Mouse (Mus musculus) stomach, embryonic 14.5 days (tissue): ENCODE measurements around the gene Myo1d. TPM values are rescaled to one million over a fixed set of nuclear protein-coding genes. Genes with fewer than 3 reads are reported as not detected.

ENCODE experiments used
- ATAC-seq: fragments of 200-750 bp; cut with Nextera tagmentation; 2 replicates; pipeline ENCODE4 v1.8.0; 2017; ENCODE audit warnings: low read depth, moderate TSS enrichment; ENCODE audit not compliant: insufficient number of reproducible peaks, insufficient read depth, low FRiP score
- H3K27ac ChIP-seq: fragments of 300-500 bp; sonication (generic); 2 replicates; pipeline ENCODE4 v1.5.1; 2014; ENCODE audit warnings: mild to moderate bottlenecking, low read length, moderate library complexity, mixed read lengths
- H3K27me3 ChIP-seq: fragments of 300-500 bp; sonication (generic); 2 replicates; pipeline ENCODE4 v1.6.1; 2014; ENCODE audit warnings: low read length, control low read depth, mixed read lengths; ENCODE audit not compliant: control insufficient read depth, insufficient read depth
- H3K36me3 ChIP-seq: fragments of 300-500 bp; sonication (generic); 2 replicates; pipeline ENCODE4 v1.6.1; 2014; ENCODE audit warnings: mild to moderate bottlenecking, control low read depth, low read length, moderate library complexity, mixed read lengths; ENCODE audit not compliant: control insufficient read depth, insufficient read depth
- H3K4me1 ChIP-seq: fragments of 300-500 bp; sonication (generic); 2 replicates; pipeline ENCODE4 v1.6.1; 2014; ENCODE audit warnings: low read length, control low read depth, mixed read lengths; ENCODE audit not compliant: control insufficient read depth, insufficient read depth
- H3K4me2 ChIP-seq: fragments of 300-500 bp; sonication (generic); replicated peaks from 2 replicates; pipeline ENCODE4 v1.6.1; 2014; ENCODE audit warnings: low read depth, low read length, control low read depth
- H3K4me3 ChIP-seq: fragments of 300-500 bp; sonication (generic); 2 replicates; pipeline ENCODE4 v1.5.1; 2014; ENCODE audit warnings: low read depth, low read length, control low read depth
- H3K9ac ChIP-seq: fragments of 300-500 bp; sonication (generic); replicated peaks from 2 replicates; pipeline ENCODE4 v1.6.1; 2014; ENCODE audit warnings: low read depth, mild to moderate bottlenecking, control low read depth, low read length, moderate library complexity, mixed read lengths
- H3K9me3 ChIP-seq: fragments of 300-500 bp; sonication (generic); 2 replicates; pipeline ENCODE4 v1.6.1; 2016; ENCODE audit warnings: low read depth, low read length, control low read depth; ENCODE audit not compliant: control insufficient read depth
- whole genome bisulfite sequencing: fragments of 180-500 bp; shearing (Covaris S2); extraction: QIAGEN DNeasy Blood & Tissue Kit; methylation state at CpG from one replicate; pipeline ENCODE4 v1.1.7; 2014; 5-methylcytosine and 5-hydroxymethylcytosine counted together
- polyA plus RNA-seq: library from polyadenylated mRNA; unstranded; fragments of >200 nt; fragmentation: Nextera tagmentation; extraction: Ambion mirVana; gene quantifications from 2 replicates; pipeline ENCODE4 v1.2.1, GENCODE M21; 2014

Myo1d gene
- 24.3 and 25.8 TPM in 2 replicates for polyA plus RNA-seq

GRCm38 (mm10) chr11:80779527-80780344 lies at the start of gene Myo1d:
Gene Myo1d (minus strand): TSS chr11:80780025.
- Histone ChIP-seq H3K27ac (peak within 1 kb of the TSS; percentile 55), H3K9me3 (no peaks in the 10 kb centered on the region), H3K27me3 (no peaks in the 10 kb centered on the region), H3K4me2 (peak within 1 kb of the TSS; percentile 80), H3K4me1 (no peaks in the 10 kb centered on the region), H3K4me3 (peak within 1 kb of the TSS; percentile 72), H3K36me3 (no peaks in the 10 kb centered on the region), H3K9ac (peak within 1 kb of the TSS; percentile 52; the same call in 1 of the 2 replicates)
- under 1% methylated on average over 59 of the region's 87 CpGs for WGBS
- ATAC-seq = peak; percentile 93

DNA sequence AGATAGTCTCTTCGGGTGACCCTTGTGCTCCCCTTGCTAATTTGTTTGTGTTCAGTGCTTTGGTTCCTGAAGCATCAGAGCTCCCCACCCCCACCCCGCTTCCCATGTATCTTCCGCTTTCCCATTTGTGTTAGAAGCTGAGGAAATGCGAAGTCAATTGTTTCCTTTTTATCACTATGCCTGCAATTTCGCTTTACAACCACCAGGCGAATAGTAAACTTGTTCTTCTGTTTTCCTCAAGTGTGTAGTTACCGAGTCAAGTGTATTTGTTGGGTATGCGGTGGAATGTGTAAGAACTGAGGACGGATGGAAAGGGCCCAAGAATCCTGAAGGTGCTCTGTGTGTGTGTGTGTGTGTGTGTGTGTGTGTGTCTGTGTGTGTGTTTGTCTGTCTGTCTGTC lies 42.0 kb upstream of the Myo1d start:
- WGBS = 83% methylated on average over 9 of the region's 9 CpGs
- no peak for ATAC-seq
- Histone ChIP-seq H3K9me3 (no peaks in the 10 kb centered on the region), H3K4me1 (peaks cover 4% of the 10 kb centered on the region; the same call in 1 of the 2 replicates), H3K36me3 (peaks cover 17% of the 10 kb centered on the region; the same call in 1 of the 2 replicates), H3K9ac (no peak overlapping the region), H3K27me3 (no peaks in the 10 kb centered on the region), H3K27ac (no peak overlapping the region), H3K4me3 (no peak overlapping the region), H3K4me2 (no peak overlapping the region)

DNA sequence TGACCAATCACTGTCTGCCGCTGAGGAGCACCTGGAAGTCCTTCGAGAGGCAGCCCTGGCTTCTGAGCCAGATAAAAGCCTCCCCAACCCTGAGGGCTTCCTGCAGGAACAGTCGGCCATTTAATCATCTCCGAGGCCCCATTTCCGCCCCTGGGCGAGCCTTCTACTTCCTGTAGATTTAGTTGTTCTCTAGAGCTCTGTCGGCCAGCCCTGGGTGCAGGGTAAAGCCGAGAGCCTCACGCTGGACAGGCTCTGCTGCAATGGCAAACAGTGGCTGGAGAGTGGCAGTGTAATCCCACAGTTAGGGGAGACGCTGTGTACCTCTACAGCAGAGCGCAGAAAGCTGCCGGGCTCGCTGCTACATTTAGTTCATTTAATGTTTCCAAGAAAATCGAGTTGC lies 41.5 kb upstream of the Myo1d start:
- Histone ChIP-seq H3K4me3 (no peak overlapping the region), H3K36me3 (peaks cover 22% of the 10 kb centered on the region; the same call in 1 of the 2 replicates), H3K27ac (no peak overlapping the region; the same call in 1 of the 2 replicates), H3K9ac (no peak overlapping the region), H3K27me3 (no peaks in the 10 kb centered on the region), H3K9me3 (no peaks in the 10 kb centered on the region), H3K4me1 (peaks cover 4% of the 10 kb centered on the region; the same call in 1 of the 2 replicates), H3K4me2 (no peak overlapping the region)
- WGBS = 57% methylated on average over 14 of the region's 14 CpGs
- ATAC-seq = 0 out of 2 replicates have a peak, but pooled peaks have one; percentile 34

DNA sequence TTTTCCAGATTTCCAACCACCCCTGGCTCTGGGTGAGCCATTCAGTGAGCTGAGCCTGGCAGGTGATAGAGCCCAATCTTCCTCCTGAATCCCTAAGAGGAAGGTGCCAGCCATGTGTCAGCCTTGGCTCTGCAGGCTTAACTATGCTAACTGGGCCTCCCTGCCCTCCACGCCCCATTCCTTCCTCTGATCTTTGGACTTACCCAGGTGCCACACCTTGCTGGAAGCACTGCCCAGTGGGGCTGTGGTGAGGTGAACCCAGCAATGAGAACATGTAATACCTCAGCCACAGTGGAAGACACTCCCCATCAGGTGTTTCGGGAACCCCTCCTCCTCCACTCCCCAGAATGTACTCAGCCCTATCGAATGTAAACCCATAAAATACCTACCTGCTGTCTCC lies 40.3 kb upstream of the Myo1d start:
- Histone ChIP-seq H3K36me3 (peaks cover 30% of the 10 kb centered on the region), H3K4me3 (no peak overlapping the region), H3K27me3 (no peaks in the 10 kb centered on the region), H3K9me3 (no peaks in the 10 kb centered on the region), H3K4me2 (no peak overlapping the region), H3K4me1 (peaks cover 4% of the 10 kb centered on the region; the same call in 1 of the 2 replicates), H3K27ac (no peak overlapping the region; the same call in 1 of the 2 replicates), H3K9ac (no peak overlapping the region)
- 77% methylated on average over 3 of the region's 3 CpGs for WGBS
- ATAC-seq = peak; percentile 86

GRCm38 (mm10) chr11:80818060-80818697 lies 38.4 kb upstream of the Myo1d start:
- H3K9me3 ChIP-seq = no peaks in the 10 kb centered on the region
- peak; percentile 34; the same call in 1 of the 2 replicates for ATAC-seq
- no peak overlapping the region for H3K4me2 ChIP-seq
- peaks cover 47% of the 10 kb centered on the region for H3K36me3 ChIP-seq
- no peak overlapping the region for H3K9ac ChIP-seq
- no peaks in the 10 kb centered on the region for H3K27me3 ChIP-seq
- peaks cover 4% of the 10 kb centered on the region; the same call in 1 of the 2 replicates for H3K4me1 ChIP-seq
- WGBS = 24% methylated on average over 11 of the region's 11 CpGs
- no peak overlapping the region for H3K4me3 ChIP-seq
- peak overlapping the region; percentile 18; the same call in 1 of the 2 replicates for H3K27ac ChIP-seq

- Histone ChIP-seq H3K27me3 (no peaks in the 10 kb centered on the region), H3K27ac (no peak overlapping the region), H3K4me1 (peaks cover 8% of the 10 kb centered on the region), H3K4me2 (no peak overlapping the region), H3K4me3 (no peak overlapping the region), H3K9ac (no peak overlapping the region), H3K36me3 (peaks cover 46% of the 10 kb centered on the region), H3K9me3 (no peaks in the 10 kb centered on the region)
- no peak for ATAC-seq
- WGBS = 90% methylated on average over 7 of the region's 7 CpGs
These were observed 35.5 kb upstream of the Myo1d start for GRCm38 (mm10) chr11:80815354-80815753.

GRCm38 (mm10) chr11:80811156-80811555 lies 31.3 kb upstream of the Myo1d start:
- no peaks in the 10 kb centered on the region for H3K9me3 ChIP-seq
- H3K36me3 ChIP-seq = peaks cover 32% of the 10 kb centered on the region
- WGBS = 10% methylated on average over 5 of the region's 5 CpGs
- H3K27ac ChIP-seq = no peak overlapping the region; the same call in 1 of the 2 replicates
- H3K4me1 ChIP-seq = peaks cover 4% of the 10 kb centered on the region
- peak overlapping the region; percentile 71 for H3K9ac ChIP-seq
- peak overlapping the region; percentile 57 for H3K4me3 ChIP-seq
- peak overlapping the region; percentile 79 for H3K4me2 ChIP-seq
- ATAC-seq = no peak
- H3K27me3 ChIP-seq = no peaks in the 10 kb centered on the region

DNA sequence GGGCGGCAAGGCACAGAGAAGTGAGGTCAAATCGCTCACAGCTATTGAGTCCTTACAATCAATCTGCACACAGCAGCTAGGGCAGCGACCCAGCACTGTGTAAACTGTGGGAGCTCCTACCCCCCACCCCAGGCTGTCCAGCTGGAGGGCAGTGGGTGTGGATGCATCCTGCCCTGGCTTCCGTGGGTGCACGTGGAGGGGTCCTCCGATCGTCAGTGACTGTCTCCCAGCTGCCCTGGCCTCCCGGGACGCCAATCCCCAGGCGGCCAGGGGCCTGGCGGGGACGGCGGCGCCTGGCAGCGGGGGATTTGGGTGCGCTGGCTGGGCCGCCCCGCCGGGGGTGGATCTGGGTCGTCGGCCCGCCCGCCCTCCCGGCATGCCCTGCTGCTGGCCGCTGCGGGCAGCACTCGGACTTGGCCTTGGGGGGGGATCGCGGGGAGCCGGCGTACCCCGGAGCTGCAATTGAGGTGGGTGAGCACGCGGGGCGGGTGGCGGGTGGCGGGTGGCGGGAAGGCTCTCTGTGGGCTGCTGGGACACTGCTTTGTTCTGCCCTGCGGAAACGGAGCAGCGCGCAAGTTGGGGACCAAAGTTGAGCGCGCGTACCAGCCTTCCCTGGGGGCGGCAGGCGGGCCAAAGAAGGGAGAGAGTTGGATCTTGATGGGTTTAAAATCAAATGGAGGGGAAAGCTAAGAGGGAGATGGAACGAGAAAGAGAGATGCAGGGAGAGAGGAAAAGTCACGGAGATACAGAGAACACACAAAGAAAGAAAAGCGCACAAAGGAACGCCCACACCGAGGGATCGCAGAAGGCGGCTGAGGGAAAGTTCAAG lies 30.4 kb upstream of the Myo1d start, which contains the start of gene Tmem98:
TSS of gene Tmem98 (plus strand) at position 183 of the 829 bp plus-strand sequence.
- ATAC-seq = peak; percentile 88
- Histone ChIP-seq H3K9ac (peak within 1 kb of the TSS; percentile 71), H3K27me3 (no peaks in the 10 kb centered on the region), H3K4me1 (peaks cover 4% of the 10 kb centered on the region), H3K4me2 (peak within 1 kb of the TSS; percentile 79), H3K4me3 (peak within 1 kb of the TSS; percentile 57), H3K9me3 (no peaks in the 10 kb centered on the region), H3K27ac (peak within 1 kb of the TSS; percentile 91), H3K36me3 (peaks cover 25% of the 10 kb centered on the region)
- 2% methylated on average over 46 of the region's 54 CpGs for WGBS
